Mouse (Mus musculus) gastrocnemius, postnatal 36 days (tissue): ENCODE data around the gene Lhfp. TPM values are rescaled to one million over a fixed set of nuclear protein-coding genes. Genes with fewer than 3 reads are reported as not detected.
A peak's percentile ranks its signal among the peaks of the same experiment; 100 is the strongest.
"Not testable (repeated sequence)": the region's sequence is repeated elsewhere in the genome, so short reads cannot be mapped to it uniquely, and the experiment has no call there.

Experiments used
- DNase-seq, 2 experiments: peaks; one replicate each; pipeline ENCODE4 v3.0.0; 2022
- intact Hi-C: fragments of 180-260 bp; cut with DNase I; formaldehyde crosslinking; loops from one replicate; pipeline ENCODE4 v1.15.1; 2025
- total RNA-seq, 2 experiments: library from RNA; stranded (reverse); gene quantifications; 2 replicates each; pipeline ENCODE4 v1.2.3; 2021

The Lhfp gene
- total RNA-seq, 2 experiments from 2014 or later, result 12.0 to 12.1 TPM

GRCm38 (mm10) chr3:53205706-53206105, 164.4 kb downstream of the Lhfp start:
- no peak for DNase-seq
- intact Hi-C loops, result no loop called here

DNA sequence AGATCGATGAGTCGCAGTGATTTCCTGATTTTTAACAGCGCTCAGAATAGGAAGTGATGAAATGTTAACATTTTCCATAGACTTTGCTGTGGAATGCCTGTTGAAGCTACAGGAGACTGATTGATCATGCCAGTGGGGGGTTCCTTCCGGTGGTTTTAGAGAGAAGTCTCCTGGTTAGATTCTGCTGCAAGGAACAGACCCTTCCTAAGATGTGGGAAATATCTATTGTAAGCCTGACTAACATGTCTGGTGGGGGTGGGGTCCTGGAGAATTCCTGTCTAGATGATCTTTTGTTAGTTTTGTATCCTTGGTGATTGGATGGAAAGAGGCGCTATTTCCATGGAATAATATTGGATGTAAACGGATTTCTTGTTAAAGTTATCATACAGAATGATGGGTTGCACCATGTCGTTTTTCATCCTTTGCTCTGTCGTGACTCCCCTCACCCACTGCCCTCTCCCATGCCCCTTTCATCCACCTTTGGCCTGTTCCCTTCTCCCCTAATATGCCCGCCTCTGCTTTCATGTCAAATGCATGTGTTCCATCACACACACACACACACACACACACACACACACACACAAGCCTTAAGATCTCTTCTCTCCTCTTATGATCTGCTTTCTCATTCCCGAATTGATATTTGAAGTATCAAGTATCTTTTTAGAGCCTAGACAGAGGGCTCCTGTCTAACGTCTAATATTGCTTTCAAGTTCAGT, 165.3 kb downstream of the Lhfp start:
- intact Hi-C loops, result no loop called here
- DNase-seq, result no peak

GRCm38 (mm10) chr3:53207225-53207528, 165.8 kb downstream of the Lhfp start:
- DNase-seq, result no peak
- intact Hi-C loops, result no loop called here

DNA sequence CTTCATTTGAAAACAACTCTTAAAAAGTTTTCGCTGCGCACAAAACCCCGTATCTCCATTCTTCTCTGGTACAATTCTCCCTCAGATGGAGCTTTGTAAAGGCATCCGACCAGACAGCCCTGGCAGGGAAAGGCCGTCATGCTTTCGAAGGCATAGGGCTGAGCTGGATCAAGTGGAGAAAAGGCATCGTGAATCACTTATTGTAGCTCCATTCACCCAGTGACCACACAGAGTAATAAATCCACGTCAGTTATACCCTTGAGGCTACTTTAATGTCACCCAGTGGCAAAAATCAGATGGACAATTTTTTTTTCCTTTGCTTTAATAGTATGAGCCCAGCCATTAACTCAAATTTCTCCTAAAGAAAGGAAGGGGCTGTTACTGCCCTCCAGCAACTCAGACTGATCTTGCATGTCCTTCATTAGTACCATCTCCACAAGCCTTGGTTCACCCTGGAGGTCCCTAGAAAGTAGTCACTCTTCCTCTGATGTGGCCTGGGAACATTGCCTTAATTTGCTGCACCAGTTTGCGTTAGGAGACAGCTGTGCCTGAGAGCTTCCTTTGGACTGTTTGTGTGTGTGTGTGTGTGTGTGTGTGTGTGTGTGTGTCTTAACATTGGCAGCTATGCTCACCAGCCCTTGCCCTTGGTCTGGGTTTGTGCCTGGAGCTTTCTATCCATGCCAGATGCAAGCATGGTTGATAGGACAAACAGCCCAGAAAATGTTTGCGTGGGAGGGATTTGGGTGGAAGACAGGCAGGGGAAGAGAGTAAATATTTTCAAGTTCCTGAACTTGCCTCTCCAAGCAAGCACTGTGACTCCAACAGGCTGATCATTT, 169.6 kb downstream of the Lhfp start:
- intact Hi-C loops, result no loop called here
- peak; percentile 44 to 53 for DNase-seq

- intact Hi-C loops, result no loop called here
- no peak for DNase-seq
Observed at GRCm38 (mm10) chr3:53212599-53212998, 171.3 kb downstream of the Lhfp start.

DNA sequence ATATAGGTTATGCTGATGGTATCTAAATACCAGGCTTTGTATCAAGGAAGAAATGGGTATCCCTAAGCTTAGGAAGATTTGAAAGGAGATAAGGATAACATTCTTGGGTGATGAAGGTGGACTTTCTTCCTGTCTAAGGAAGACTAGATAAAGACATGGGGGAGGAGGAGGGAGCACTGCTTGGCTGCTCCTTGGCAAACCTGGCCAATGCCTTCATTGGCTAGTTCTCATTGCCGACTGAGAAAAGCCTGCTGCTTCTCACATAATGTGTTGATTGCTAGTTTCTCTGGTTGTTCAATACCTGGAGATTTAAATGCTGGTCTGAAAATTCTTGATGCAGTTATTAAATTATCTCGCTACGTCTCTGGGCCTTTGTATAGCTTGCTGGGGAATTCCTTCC, 172.0 kb downstream of the Lhfp start:
- no peak for DNase-seq
- intact Hi-C loops, result no loop called here

GRCm38 (mm10) chr3:53213746-53214271, 172.5 kb downstream of the Lhfp start:
- intact Hi-C loops, result no loop called here
- DNase-seq, result no peak

- DNase-seq, result no peak
- intact Hi-C loops, result no loop called here
Observed at GRCm38 (mm10) chr3:53214386-53214785, 173.1 kb downstream of the Lhfp start.

GRCm38 (mm10) chr3:53217697-53218096, 176.4 kb downstream of the Lhfp start:
- intact Hi-C loops, result no loop called here
- no peak for DNase-seq

DNA sequence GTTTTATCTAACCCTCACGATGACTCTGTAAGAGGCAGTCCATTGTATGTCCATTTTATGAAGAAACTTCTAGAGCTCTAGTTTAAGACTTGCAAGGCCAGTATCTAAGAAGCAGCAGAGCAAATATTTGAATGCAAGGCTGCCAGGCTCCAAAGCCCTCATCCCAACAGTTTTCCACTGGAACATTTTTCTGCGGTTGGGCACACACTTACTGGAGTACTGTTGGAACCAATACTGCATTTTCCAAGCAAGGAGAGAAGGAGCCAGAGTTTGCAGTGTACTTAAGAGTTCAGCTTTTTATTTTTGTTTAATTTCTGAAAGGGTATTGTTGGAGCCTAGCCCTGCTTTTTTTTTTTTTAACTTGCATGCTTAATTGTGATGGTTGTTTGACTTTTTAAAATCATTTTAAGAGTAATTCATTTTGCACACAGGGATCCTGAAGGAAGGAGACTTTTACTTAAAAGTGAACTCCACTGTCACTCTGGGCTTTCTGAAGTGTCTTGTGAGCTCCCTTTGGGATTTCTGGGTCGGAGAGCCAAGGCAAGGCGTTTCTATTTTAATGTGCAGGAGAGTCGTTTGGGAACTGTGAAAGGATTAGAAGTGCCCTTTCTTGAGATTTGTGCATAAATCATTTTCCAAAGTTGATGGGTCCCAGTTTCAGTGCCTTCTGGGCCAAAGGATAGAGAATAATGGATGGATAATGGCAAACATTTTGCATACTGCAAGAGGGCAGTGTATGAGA, 180.4 kb downstream of the Lhfp start:
- no peak for DNase-seq
- intact Hi-C loops, result no loop called here

GRCm38 (mm10) chr3:53224141-53224540, 182.8 kb downstream of the Lhfp start:
- no peak for DNase-seq
- intact Hi-C loops, result no loop called here

GRCm38 (mm10) chr3:53225774-53226173, 184.4 kb downstream of the Lhfp start:
- DNase-seq, result no peak
- intact Hi-C loops, result no loop called here

DNA sequence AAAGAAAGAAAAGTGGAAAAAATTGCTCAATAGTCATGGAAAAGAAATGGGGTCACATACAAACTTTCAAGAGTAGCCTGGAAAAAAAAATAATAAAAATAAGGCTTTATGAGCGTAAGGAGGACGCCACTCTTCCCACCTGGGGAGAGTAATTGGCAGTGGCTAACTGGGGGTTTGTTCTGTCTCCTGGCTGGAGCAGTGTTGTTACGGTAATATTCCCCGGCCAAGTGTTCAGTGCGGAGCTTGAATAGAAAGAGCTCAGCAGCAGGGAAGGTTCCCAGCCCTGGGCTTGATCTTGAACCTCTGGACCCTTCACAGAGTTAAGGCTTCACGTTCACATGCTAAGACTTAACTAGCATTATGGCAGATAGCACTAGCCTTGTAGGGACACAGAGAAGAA, 184.9 kb downstream of the Lhfp start:
- intact Hi-C loops, result no loop called here
- DNase-seq, result no peak

DNA sequence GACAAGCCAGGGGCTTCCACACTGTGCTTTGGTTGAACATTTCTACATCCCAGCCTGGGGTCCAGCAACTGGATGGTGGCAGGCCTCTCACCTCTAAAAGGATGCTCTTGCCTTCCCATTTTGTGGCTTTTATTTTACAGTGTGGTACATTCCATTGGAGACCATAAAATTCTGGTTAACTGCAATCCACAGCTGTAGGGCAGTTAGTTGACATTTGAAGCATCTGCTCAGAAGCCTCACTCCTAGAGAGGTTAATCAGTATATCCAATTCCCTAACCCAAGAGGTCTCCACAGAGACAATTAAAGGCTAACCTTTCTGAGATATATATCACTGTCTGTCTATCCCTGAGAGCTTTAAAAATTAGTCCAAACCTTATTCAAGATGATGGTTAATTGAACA, 186.5 kb downstream of the Lhfp start:
- intact Hi-C loops, result no loop called here
- no peak for DNase-seq

GRCm38 (mm10) chr3:53230562-53230961, 189.2 kb downstream of the Lhfp start:
- intact Hi-C loops, result no loop called here
- no peak for DNase-seq

DNA sequence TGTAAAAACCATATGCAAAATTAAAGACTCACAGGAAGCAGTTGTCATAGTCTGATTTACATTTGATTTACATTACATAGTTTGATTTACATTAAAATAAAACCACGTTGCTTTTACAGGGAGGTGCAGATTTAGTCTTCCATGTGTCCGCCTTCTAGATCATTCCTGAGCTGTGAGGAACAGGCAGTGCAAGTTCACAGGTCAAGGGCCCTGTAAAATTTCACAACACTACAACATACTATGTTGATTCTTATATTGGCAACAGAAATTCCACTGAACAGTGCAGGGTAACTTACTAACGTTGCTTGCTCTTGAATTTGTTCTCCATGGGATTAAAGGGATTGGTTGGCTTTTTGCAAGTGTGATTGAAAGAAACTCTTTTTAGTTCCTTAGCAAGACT, 189.8 kb downstream of the Lhfp start:
- no peak for DNase-seq
- intact Hi-C loops, result no loop called here

DNA sequence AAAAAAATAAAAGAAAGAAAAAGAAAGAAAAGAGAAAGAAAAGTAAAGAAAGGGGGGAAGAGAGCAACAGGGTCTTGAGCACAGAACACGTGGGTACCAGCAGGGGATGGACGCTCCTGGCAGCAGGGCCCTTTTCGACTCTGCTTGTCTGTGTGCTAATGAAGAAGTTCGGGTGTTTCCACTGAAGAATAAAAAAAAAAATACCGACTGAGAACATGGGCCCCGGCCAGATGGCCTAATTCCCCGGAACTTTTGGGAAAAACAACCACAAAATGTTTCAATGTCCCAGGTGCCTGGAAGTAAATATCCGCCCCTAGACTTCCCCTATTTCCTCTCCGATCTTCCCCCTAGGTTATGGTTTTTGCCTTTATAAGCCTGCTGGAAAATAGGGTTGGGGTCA, 191.1 kb downstream of the Lhfp start:
- intact Hi-C loops, result not testable (repeated sequence)
- peak in 1 of 2 experiments; percentile 41 for DNase-seq

- DNase-seq, result no peak
- intact Hi-C loops, result no loop called here
Observed at GRCm38 (mm10) chr3:53234689-53235088, 193.4 kb downstream of the Lhfp start.

GRCm38 (mm10) chr3:53236471-53236870, 195.1 kb downstream of the Lhfp start:
- DNase-seq, result no peak
- intact Hi-C loops, result no loop called here

- no peak for DNase-seq
- intact Hi-C loops, result no loop called here
Observed at GRCm38 (mm10) chr3:53240150-53240549, 198.8 kb downstream of the Lhfp start.

DNA sequence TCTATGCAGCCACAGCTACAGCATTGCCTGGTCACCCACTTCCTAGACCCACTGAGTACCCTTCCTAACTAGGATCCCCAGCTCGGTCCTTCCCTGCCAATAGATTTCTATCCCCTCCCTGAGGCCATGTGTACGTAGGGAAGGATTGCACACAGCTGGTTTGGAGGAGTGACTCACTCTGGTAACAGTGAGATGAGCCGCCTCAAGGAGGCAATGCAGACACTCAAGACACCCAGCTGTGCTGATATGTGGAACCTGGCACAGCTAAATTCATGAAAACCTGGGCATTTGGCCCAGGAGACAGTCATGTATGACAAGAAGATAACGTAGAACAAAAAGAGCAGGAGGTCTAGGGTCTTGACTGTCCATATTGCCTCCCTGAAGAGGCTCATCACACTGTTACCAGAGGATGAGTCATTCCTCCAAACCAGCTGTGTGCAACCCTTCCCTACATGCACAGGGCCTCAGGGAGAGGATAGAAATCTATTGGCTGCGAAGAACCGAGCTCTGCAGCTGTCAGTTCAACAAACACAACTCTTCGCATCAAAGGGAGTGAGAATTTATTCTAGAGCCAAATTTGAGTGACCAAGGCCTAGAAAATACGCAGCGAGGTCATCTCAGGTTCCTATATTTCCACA, 204.4 kb downstream of the Lhfp start:
- no peak for DNase-seq
- intact Hi-C loops, result loop anchor here (5.0 kb wide), 1 partner anchor 203 kb away; the partner anchor contains the start of gene Lhfp
